Mouse (Mus musculus) neural tube, embryonic 13.5 days (tissue): ENCODE data around the gene Rps27l. TPM values are rescaled to one million over a fixed set of nuclear protein-coding genes. Genes with fewer than 3 reads are reported as not detected.

ENCODE experiments used
- ATAC-seq: fragments of 200-750 bp; cut with Nextera tagmentation; 2 replicates; pipeline ENCODE4 v1.8.0; 2017; ENCODE audit warnings: low read depth, mild to moderate bottlenecking, moderate TSS enrichment, moderate library complexity
- H3K27ac ChIP-seq: fragments of 300-500 bp; sonication (generic); replicated peaks from 2 replicates; pipeline ENCODE4 v1.5.1; 2015; ENCODE audit warnings: moderate library complexity, mild to moderate bottlenecking, inconsistent platforms
- H3K27me3 ChIP-seq: fragments of 300-500 bp; sonication (generic); 2 replicates; pipeline ENCODE4 v1.6.1; 2015; ENCODE audit warnings: mild to moderate bottlenecking, inconsistent platforms
- H3K36me3 ChIP-seq: fragments of 300-500 bp; sonication (generic); 2 replicates; pipeline ENCODE4 v1.6.1; 2015; ENCODE audit warnings: mild to moderate bottlenecking, inconsistent platforms
- H3K4me1 ChIP-seq: fragments of 300-500 bp; sonication (generic); replicated peaks from 2 replicates; pipeline ENCODE4 v1.6.1; 2015; ENCODE audit warnings: inconsistent platforms
- H3K4me2 ChIP-seq: fragments of 300-500 bp; sonication (generic); 2 replicates; pipeline ENCODE4 v1.6.1; 2015; ENCODE audit warnings: inconsistent platforms, mild to moderate bottlenecking, moderate library complexity
- H3K4me3 ChIP-seq: fragments of 300-500 bp; sonication (generic); 2 replicates; pipeline ENCODE4 v1.5.1; 2015; ENCODE audit warnings: mild to moderate bottlenecking, inconsistent platforms
- H3K9ac ChIP-seq: fragments of 300-500 bp; sonication (generic); 2 replicates; pipeline ENCODE4 v1.6.1; 2015; ENCODE audit warnings: moderate library complexity, mild to moderate bottlenecking, inconsistent platforms
- H3K9me3 ChIP-seq: fragments of 300-500 bp; sonication (generic); 2 replicates; pipeline ENCODE4 v1.6.1; 2016; ENCODE audit warnings: inconsistent platforms
- WGBS: fragments of 180-500 bp; shearing (Covaris S2); methylation state at CpG from one replicate; pipeline ENCODE4 v1.1.7; 2015; 5-methylcytosine and 5-hydroxymethylcytosine counted together
- polyA plus RNA-seq: library from polyadenylated mRNA; unstranded; fragments of >200 nt; fragmentation: Nextera tagmentation; extraction: Ambion mirVana; gene quantifications from 2 replicates; pipeline ENCODE4 v1.2.1, GENCODE M21; 2015

Rps27l gene
- polyA plus RNA-seq, 1 experiment from 2014 or later, result 341 TPM

DNA sequence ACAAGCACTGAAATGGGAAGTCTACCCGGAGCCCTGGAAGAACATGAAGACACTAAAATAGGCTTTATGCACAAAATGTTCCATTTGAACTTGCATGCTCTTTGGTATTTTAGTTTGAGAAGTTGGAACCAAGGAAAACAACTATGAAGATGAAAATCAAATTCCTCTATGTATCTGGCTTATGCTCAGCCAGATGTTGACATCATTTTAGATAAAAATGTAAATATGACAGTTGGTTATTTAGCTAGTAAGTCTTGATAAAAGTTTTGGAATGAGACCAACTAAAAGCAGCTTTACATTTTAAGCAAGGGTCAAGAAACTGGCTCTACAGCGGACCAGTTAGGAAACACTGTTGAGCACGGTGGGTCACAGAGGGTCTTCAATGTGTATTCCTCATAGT, 31.3 kb upstream of the Rps27l start:
- Histone ChIP-seq H3K4me2 (no peak overlapping the region), H3K4me1 (peaks cover 68% of the 10 kb centered on the region), H3K4me3 (no peak overlapping the region), H3K27ac (no peak overlapping the region), H3K9me3 (no peaks in the 10 kb centered on the region), H3K9ac (no peak overlapping the region), H3K27me3 (no peaks in the 10 kb centered on the region), H3K36me3 (0 out of 2 replicates have a peak, but pooled peaks cover 3% of the 10 kb centered on the region)
- 93% methylated on average over 3 of the region's 3 CpGs for WGBS
- no peak for ATAC-seq

DNA sequence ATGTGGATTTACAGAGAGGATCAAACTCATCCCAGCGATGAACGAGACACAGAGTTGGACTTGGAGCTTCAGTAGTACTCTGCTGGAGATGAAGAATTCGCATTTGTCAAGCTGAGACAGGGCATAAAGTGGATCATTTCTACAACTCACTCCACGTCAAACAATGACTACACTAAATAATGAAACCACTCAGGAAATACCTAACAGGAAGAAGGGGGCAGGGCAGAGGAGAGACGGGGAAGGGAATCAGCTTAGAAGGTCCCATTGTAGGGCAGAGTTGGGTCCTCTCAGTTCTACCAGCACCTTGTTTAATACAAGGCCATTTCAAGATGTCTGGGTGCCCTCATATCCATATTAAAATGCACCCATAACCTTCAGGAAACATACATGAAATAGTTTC, 30.5 kb upstream of the Rps27l start:
- no peak overlapping the region for H3K27ac ChIP-seq
- ATAC-seq, result no peak
- H3K9ac ChIP-seq, result no peak overlapping the region
- 0 out of 2 replicates have a peak, but pooled peaks cover 3% of the 10 kb centered on the region for H3K36me3 ChIP-seq
- H3K4me2 ChIP-seq, result no peak overlapping the region
- no peak overlapping the region for H3K4me3 ChIP-seq
- no peaks in the 10 kb centered on the region for H3K9me3 ChIP-seq
- 84% methylated on average over 5 of the region's 5 CpGs for WGBS
- H3K4me1 ChIP-seq, result peaks cover 68% of the 10 kb centered on the region
- no peaks in the 10 kb centered on the region for H3K27me3 ChIP-seq

DNA sequence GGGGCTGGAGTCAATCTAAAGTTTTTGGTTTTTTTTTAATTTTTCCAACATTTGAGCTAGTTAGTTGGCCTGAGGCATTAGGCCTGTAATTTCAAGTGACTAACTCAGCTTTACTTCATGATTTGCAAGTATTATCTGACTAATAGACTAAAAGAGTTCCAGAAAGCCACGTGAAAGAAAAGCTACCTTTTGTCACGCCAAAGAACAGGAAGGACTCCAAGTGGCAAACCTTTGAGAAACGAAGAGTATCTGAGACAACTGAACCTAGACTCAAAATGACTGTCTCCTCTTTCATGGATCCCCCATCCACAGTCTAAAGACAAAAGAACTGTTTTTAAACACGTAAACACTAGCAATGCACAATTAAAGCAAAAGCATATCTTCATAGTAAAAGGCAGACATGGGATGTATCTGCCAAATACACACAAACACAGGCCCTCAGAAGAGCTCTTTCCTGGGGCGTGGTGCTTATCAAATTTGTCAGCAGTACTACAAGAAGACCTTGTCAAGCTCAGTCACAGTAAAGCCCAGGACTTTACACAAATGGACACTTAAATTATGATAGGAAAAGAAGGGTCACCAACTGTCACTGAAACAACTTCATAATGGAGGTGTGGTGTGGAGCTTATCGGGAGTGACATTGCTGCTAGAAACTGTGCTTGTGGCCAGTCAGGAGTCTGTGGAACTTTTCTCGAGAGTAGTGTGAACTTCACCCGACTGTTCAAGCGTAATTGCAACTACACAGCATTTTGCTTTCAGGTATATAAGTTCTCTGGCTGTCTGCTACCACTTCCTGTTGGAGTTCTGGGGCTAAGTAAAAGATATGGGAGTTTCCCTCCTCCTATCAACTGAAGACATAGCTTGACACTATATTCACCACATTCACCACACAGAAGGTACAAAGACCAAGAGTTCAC, 29.8 kb upstream of the Rps27l start:
- no peak overlapping the region for H3K27ac ChIP-seq
- no peak overlapping the region for H3K4me2 ChIP-seq
- no peak for ATAC-seq
- H3K9ac ChIP-seq, result no peak overlapping the region
- 0 out of 2 replicates have a peak, but pooled peaks cover 3% of the 10 kb centered on the region for H3K36me3 ChIP-seq
- H3K4me1 ChIP-seq, result peaks cover 70% of the 10 kb centered on the region
- H3K4me3 ChIP-seq, result no peak overlapping the region
- no peaks in the 10 kb centered on the region for H3K27me3 ChIP-seq
- no peaks in the 10 kb centered on the region for H3K9me3 ChIP-seq
- 88% methylated on average over 9 of the region's 9 CpGs for WGBS

DNA sequence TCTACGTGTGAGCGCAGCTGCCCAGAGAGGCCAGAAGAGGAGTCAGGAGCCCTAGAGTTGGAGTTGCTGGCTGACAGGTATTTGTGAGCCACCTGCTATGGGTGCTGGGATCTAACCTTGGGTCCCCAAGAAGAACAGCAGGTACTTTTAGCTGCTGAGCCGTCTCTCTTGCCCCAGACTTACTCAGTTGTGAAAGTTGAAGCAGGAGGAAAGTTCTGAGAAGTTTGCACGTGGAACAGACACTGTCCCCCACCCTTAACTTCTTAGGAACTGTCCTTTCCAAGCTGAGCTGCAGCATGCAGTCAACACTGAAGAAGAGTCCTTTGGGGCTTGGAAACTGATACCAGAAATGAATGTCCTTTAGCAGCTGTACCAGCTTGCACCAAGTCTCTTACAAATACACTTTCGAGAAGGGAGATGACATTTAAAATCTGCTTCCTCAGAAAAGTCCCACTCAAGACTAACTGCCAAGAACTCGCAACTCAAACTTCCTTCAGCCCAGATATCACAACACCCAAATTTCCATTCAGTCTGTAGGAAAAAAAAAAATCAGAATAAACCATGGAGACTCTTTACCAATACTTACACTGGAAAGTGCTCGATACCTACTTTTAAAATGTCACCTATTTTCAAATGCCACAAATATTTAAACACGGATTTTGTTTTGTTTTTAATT, 28.5 kb upstream of the Rps27l start:
- Histone ChIP-seq H3K9me3 (no peaks in the 10 kb centered on the region), H3K4me1 (peaks cover 59% of the 10 kb centered on the region)

DNA sequence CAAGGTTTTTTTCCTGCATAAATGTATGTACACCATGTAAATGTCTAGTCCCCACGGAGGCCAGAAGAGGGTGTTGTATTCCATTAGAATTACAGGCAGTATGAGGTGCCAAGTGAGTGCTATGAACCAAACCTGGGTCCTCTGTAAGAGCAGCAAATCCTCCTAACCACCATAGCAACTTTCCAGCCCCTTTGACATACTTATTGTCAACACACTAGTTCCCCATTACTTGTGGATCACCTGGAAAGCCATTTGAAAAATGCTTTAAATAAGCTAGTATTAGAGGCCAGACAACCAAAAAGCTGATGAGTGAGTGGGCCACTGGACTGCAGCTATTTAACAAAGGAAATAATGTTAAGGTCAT, 28.0 kb upstream of the Rps27l start:
- Histone ChIP-seq H3K4me3 (peak overlapping the region; percentile 93), H3K9me3 (no peaks in the 10 kb centered on the region), H3K36me3 (0 out of 2 replicates have a peak, but pooled peaks cover 3% of the 10 kb centered on the region), H3K27me3 (no peaks in the 10 kb centered on the region), H3K4me2 (peak overlapping the region; percentile 87), H3K9ac (no peak overlapping the region), H3K4me1 (peaks cover 54% of the 10 kb centered on the region), H3K27ac (no peak overlapping the region)
- 78% methylated on average over 1 of the region's 1 CpGs for WGBS
- ATAC-seq, result no peak

More for the DNA sequence above, 28.5 kb upstream of the Rps27l start:
- no peak overlapping the region for H3K27ac ChIP-seq
- no peak overlapping the region for H3K9ac ChIP-seq
- peak overlapping the region; percentile 87 for H3K4me2 ChIP-seq
- H3K27me3 ChIP-seq, result no peaks in the 10 kb centered on the region
- no peak for ATAC-seq
- 0 out of 2 replicates have a peak overlapping the region, but pooled peaks have one; percentile 93 for H3K4me3 ChIP-seq
- H3K36me3 ChIP-seq, result 0 out of 2 replicates have a peak, but pooled peaks cover 3% of the 10 kb centered on the region
- WGBS, result 93% methylated on average over 8 of the region's 8 CpGs

DNA sequence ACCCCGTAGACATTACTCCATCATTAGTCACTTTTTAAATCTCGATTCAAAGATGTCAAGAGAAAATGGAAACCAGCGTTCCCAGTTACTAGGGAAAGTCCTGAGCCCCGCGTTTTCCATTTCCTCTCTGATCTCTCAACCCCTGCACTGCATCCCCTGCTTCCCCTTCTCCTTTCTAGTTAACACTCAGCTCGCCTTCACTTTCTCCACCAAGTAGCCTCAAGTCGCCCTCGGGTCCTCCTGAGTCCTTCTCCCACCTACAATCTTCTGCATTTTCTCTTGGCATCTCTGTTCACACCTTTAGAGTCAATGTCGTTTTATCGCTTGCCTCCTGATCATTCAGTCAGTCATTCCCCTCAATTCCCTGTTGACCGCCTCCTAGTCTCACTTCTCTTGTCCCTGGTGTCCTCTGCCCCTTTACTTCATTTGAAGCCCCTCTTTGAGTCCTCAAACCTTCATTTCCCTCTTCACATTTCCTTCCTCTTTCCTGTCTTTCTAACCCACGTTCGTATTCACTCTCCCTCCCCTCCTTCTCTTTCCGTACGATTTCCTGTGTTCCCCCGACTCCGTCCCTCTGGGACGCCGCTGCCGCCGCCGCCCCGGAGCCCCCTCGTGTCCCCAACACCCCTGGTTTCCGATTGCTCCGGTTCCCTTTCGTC, 27.1 kb upstream of the Rps27l start:
- peak overlapping the region; percentile 93 for H3K4me3 ChIP-seq
- no peaks in the 10 kb centered on the region for H3K9me3 ChIP-seq
- peak overlapping the region; percentile 94 for H3K27ac ChIP-seq
- ATAC-seq, result no peak
- peak overlapping the region; percentile 97 for H3K9ac ChIP-seq
- peaks cover 49% of the 10 kb centered on the region for H3K4me1 ChIP-seq
- 4% methylated on average over 27 of the region's 27 CpGs for WGBS
- H3K27me3 ChIP-seq, result no peaks in the 10 kb centered on the region
- peak overlapping the region; percentile 87 for H3K4me2 ChIP-seq
- 0 out of 2 replicates have a peak, but pooled peaks cover 3% of the 10 kb centered on the region for H3K36me3 ChIP-seq

DNA sequence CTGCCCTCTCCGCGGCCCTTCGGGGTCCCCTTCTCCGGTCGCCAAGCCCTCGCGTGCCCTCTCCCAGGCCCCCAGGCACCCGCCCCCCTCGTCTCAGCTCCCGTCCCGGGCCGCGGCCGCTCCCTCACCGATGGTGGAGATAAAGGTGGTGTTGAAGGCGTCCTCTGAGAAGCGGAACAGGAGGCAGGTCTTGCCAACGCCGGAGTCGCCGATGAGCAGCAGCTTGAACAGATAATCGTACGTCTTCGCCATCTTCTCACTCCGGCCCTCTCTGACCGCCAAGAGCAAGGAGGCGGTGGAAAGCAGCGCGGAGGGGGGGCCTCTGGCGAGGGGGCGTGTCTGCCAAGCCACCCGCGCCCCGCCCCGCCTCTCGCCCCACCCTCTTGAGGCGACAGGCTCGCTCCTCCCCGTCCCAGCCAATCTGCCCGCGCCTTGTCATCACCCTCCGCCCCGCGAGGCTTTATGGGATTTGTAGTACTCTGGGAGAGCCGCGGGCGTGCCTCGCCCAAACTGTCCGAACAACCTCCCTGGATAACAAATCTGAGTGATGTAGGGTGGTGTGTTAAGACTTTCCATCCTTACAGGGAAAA, 26.4 kb upstream of the Rps27l start, which contains the start of gene Rab8b:
Gene Rab8b (minus strand): TSS at position 306 of the 590 bp plus-strand sequence.
- peak; percentile 99 for ATAC-seq
- Histone ChIP-seq H3K27ac (peak within 1 kb of the TSS; percentile 94), H3K36me3 (0 out of 2 replicates have a peak, but pooled peaks cover 3% of the 10 kb centered on the region), H3K4me2 (peak within 1 kb of the TSS; percentile 87), H3K4me3 (peak within 1 kb of the TSS; percentile 93), H3K9me3 (no peaks in the 10 kb centered on the region), H3K9ac (peak within 1 kb of the TSS; percentile 97), H3K27me3 (no peaks in the 10 kb centered on the region), H3K4me1 (peaks cover 44% of the 10 kb centered on the region)
- WGBS, result under 1% methylated on average over 47 of the region's 49 CpGs

DNA sequence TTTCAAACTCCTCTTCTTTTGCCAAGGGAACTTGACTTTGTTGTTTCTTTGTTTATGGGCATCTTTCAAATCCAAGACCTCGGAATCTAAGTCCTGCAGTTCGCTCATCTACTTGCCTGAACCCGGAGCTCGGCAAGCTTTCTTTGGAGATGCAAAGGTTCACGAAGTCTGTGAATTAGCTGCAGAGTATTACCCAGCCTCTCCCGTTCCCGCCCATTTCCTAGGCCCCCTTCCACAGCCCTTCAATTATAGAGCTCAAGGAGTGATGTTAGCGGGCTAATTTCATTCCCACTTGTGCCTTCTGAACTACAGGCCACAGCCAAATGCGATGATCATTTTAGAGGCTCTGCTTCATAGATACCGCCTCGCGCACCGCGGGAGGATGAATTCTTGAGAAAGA, 25.9 kb upstream of the Rps27l start:
- Histone ChIP-seq H3K9me3 (no peaks in the 10 kb centered on the region), H3K4me2 (peak overlapping the region; percentile 87), H3K4me1 (peaks cover 43% of the 10 kb centered on the region), H3K27ac (peak overlapping the region; percentile 81), H3K4me3 (peak overlapping the region; percentile 93), H3K9ac (peak overlapping the region; percentile 71), H3K27me3 (no peaks in the 10 kb centered on the region), H3K36me3 (0 out of 2 replicates have a peak, but pooled peaks cover 3% of the 10 kb centered on the region)
- 2% methylated on average over 14 of the region's 14 CpGs for WGBS
- peak; percentile 57 for ATAC-seq

DNA sequence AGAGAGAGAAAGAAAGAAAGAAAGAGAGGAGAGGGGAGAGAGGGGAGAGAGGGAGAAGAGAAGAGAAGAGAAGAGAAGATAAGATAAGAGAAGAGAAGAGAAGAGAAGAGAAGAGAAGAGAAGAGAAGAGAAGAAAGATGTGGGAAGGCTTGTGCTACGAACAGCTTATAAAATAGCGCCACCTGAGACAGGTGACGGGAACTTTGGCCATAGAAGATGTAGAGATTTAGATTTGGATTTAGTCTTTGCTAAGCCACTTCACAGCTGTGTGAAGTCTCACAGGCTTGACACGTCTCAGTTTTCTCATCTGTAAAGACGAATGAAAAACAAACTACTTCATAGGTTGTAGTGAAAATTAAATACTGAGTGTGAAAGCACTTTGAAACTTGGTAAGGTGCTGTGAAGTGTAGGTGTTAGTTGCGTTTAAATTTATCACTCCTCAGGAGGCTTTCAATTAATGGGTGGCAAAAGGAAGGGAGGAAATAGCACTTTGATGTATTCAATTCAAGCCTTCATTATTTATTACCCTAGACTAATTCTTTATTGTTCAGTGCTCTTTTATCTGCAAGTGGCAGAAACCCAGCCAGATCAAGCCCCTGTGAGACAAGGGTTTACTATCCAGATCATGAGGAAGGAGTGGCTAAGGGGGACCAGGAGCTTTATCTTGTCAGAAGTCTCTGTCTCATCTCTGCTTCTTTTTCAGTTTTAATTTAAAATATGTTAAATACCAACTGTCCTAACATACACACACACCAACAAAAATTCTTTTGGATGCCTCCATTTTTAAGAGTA, 25.2 kb upstream of the Rps27l start:
- Histone ChIP-seq H3K4me2 (peak overlapping the region; percentile 87), H3K36me3 (0 out of 2 replicates have a peak, but pooled peaks cover 3% of the 10 kb centered on the region), H3K4me1 (peaks cover 37% of the 10 kb centered on the region), H3K9me3 (no peaks in the 10 kb centered on the region), H3K4me3 (peak overlapping the region; percentile 93), H3K27ac (no peak overlapping the region), H3K9ac (peak overlapping the region; percentile 71; the same call in 1 of the 2 replicates), H3K27me3 (no peaks in the 10 kb centered on the region)
- WGBS, result 1% methylated on average over 6 of the region's 6 CpGs
- no peak for ATAC-seq

DNA sequence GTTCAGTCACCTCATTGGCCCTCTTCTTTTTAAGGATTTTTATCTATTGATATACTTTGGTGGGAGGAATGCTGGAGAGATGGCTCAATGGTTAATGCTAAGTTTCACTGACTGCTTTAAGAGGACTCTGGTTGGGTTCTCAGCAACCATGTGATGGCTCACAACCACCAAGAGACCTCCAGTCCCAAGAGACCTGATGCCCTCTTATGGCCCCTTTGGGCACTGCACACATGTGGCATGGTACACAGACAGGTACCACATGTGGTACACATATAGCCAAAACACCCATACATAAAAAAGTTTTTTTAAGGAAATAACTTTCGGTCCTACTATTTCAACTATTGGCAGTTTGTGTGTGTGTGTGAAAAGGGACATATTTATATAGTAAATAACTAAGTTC, 23.8 kb upstream of the Rps27l start:
- no peak overlapping the region for H3K27ac ChIP-seq
- H3K4me3 ChIP-seq, result no peak overlapping the region
- no peak overlapping the region for H3K4me2 ChIP-seq
- H3K9ac ChIP-seq, result no peak overlapping the region
- no peak for ATAC-seq
- no peaks in the 10 kb centered on the region for H3K9me3 ChIP-seq
- H3K27me3 ChIP-seq, result no peaks in the 10 kb centered on the region
- H3K4me1 ChIP-seq, result peaks cover 27% of the 10 kb centered on the region
- no peaks in the 10 kb centered on the region for H3K36me3 ChIP-seq
- 97% methylated on average over 1 of the region's 1 CpGs for WGBS

DNA sequence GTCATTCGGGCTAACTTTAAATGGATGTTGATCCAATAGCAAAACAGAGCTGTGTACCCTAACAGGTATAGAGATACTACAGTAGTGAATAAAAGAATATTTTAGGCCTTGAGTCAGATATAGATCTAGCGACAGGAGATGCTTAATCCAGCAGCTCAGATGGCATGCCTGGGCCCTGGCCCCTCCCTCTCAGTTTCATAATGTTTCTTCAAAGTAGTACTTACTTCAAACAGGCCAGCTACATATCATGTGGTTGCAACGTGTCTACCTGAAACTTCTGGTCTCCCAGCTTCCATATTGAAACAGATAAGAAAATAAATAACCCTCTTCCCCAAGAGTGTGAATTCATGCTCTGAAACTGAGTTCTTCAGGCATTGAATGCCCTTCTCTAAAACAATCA, 20.0 kb upstream of the Rps27l start:
- Histone ChIP-seq H3K4me3 (no peak overlapping the region), H3K9ac (no peak overlapping the region), H3K27me3 (no peaks in the 10 kb centered on the region), H3K27ac (no peak overlapping the region), H3K9me3 (no peaks in the 10 kb centered on the region), H3K36me3 (no peaks in the 10 kb centered on the region), H3K4me2 (no peak overlapping the region), H3K4me1 (peaks cover 5% of the 10 kb centered on the region; the same call in 1 of the 2 replicates)
- no peak for ATAC-seq
- 88% methylated on average over 3 of the region's 3 CpGs for WGBS
